Mouse (Mus musculus): ENCODE measurements at regions not wholly inside any gene's neighbourhood (a gene's known extent, or its start where the extent isn't known, plus 50 kb on each side); places are given as distances from the start of the nearest gene placed in this dataset.

DNA sequence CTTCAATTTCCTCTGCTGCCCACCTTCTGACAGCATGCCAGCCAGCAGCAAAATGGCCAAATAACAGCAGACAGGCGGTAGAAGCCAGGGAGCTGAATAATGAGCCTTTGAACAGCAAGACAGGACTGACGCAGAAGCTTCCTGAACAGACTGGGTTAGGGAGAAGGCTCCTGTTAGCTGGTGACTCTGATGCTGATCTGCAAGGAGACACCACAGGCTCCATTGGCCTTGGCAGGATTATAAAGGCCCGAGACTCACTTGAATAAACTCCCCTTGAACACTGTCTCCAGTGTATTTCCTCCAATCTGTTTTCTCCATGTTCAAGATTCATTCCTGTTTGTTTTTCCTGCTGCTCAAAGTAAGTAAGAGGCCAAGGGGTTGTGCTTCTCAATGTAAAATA lies 74.1 kb upstream of the Snrpb2 start:
- TF ChIP-seq EP300 (optimal IDR thresholded peaks at IDR 0.05): no peak
- no peak for TF ChIP-seq CTCF (IDR thresholded peaks at IDR 0.05; ENCODE audit: low read depth)

Measured in stomach, postnatal 0 days (tissue).